Mouse (Mus musculus) heart, adult 10 weeks (tissue): ENCODE results near the gene Cebpg. TPM values are rescaled to one million over a fixed set of nuclear protein-coding genes. Genes with fewer than 3 reads are reported as not detected.

Source experiments
- polyA plus RNA-seq: library from polyadenylated mRNA; stranded (reverse); fragments of 350-450 nt; fragmentation: Illumina TruSeq; extraction: RNeasy Lipid Tissue Mini Kit (QIAGEN cat#74804); gene quantifications from one replicate; pipeline ENCODE4 v1.2.3, GENCODE M21; 2014; ENCODE audit warnings: low read depth, low replicate concordance

Cebpg gene
- polyA plus RNA-seq: 14.5 TPM

DNA sequence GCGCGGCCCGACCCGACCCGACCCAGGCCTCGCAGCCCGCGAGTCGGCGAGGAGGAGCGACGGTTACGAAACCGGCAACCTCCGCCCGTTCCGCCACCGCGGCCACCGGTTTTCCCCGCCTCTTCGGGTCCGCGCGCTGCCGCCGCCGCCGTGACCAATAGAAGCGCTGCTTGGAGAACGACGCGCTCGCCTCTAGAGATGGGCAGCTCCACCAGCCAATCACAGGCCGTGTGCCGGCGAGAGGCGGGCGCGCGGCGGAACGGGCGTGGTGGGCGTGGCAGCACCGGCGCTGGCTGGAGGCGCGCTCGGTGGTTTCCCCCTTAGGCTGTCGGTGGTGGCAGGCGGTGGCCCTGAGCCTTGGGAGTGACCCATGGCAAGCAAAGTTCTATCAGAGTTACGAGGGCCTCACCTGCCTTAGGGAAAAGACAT, at the start of gene Cebpg:
Gene Cebpg, minus strand, starts transcription at position 138 of the 429 bp plus-strand sequence.

Other genes with a start within 250 kb of the Cebpg start
- gene Chst8, start 243.9 kb downstream of the Cebpg start, polyA plus RNA-seq: not detected
- gene Pepd, start 144.2 kb downstream of the Cebpg start, polyA plus RNA-seq: 24.3 TPM
- 6.9 TPM for gene Cebpa, start 62.7 kb upstream of the Cebpg start, polyA plus RNA-seq
- gene Slc7a10, start 129.8 kb upstream of the Cebpg start, polyA plus RNA-seq: 0.68 TPM
- gene Lrp3, start 158.9 kb upstream of the Cebpg start, polyA plus RNA-seq: 8.7 TPM